Mouse (Mus musculus): ENCODE results near the gene Hist1h2be. TPM values are rescaled to one million over a fixed set of nuclear protein-coding genes. Genes with fewer than 3 reads are reported as not detected.
"Not testable (repeated sequence)": the region's sequence is repeated elsewhere in the genome, so short reads cannot be mapped to it uniquely, and the experiment has no call there.

Gene Hist1h2be
- polyA plus RNA-seq, 1 experiment from 2014 or later: 2.3 TPM

DNA sequence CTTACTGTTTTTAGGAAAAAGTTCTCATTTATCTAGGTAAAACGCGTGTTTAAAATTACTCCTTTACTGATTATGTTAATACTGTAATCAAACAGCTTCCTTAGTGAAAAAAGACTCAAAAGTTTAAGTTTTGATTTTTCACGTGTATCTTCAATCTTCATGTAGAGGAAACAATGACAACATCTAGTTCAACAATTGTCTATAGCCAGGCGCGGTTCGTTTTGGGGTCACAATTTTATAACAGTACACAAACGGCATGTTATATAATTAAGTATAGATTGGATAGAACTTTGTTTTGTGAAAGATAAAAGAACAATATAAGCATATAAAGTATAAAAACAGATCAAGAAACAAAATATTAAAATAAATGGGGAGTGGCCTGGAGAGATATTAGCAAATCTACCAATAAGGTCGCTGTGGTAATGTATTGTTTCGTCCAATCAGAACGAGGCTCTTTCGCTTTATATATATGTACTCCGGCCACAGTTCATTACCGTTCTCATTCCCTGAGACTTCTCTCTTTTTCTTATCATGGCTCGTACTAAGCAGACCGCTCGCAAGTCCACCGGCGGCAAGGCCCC is 45.6 kb downstream of the Hist1h2be start, which contains the start of gene Hist1h3d:
TSS of gene Hist1h3d (plus strand) at position 493 of the 581 bp plus-strand sequence.
- Histone ChIP-seq H3K36me3 (ENCODE audit: control insufficient read depth, insufficient read depth, low read length) (no peaks in the 10 kb centered on the region), H3K9me3 (ENCODE audit: control insufficient read depth, low read length) (no peaks in the 10 kb centered on the region), H3K9ac (ENCODE audit: low read depth, low read length) (peak within 1 kb of the TSS; percentile 71), H3K4me1 (ENCODE audit: control insufficient read depth, insufficient read depth, low read length) (peaks cover 8% of the 10 kb centered on the region; the same call in 1 of the 2 replicates), H3K27me3 (replicated peaks; ENCODE audit: control insufficient read depth, insufficient read depth, low read length) (no peaks in the 10 kb centered on the region), H3K4me3 (ENCODE audit: low read length) (peak within 1 kb of the TSS; percentile 52), H3K4me2 (ENCODE audit: low read depth, low read length) (peak within 1 kb of the TSS; percentile 70), H3K27ac (ENCODE audit: low read length) (peak within 1 kb of the TSS; percentile 81)
- under 1% methylated on average over 18 of the region's 18 CpGs for WGBS
- peak; percentile 61 for ATAC-seq

DNA sequence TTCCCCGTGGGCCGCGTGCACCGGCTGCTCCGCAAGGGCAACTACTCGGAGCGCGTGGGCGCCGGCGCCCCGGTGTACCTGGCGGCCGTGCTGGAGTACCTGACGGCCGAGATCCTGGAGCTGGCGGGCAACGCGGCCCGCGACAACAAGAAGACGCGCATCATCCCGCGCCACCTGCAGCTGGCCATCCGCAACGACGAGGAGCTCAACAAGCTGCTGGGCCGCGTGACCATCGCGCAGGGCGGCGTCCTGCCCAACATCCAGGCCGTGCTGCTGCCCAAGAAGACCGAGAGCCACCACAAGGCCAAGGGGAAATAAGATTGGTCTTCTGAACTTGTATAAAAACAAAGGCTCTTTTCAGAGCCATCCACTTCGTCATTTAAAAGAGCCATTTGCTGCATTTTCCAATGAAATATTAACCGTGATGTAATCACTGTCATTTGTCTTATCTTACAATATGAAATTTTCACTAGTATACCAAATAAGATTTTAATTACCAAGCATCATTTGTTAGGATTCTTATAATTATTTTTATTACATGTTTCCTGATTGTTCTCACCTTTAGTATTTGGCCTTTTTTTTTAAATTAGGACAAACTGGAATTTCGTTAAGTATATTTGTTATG is 46.3 kb downstream of the Hist1h2be start:
- H3K4me2 ChIP-seq (ENCODE audit: low read depth, low read length): peak overlapping the region; percentile 46
- peak overlapping the region; percentile 36 for H3K4me3 ChIP-seq (ENCODE audit: low read length)
- not testable (repeated sequence) for ATAC-seq; H3K36me3 ChIP-seq (ENCODE audit: control insufficient read depth, insufficient read depth, low read length); H3K27me3 ChIP-seq (replicated peaks; ENCODE audit: control insufficient read depth, insufficient read depth, low read length); H3K9me3 ChIP-seq (ENCODE audit: control insufficient read depth, low read length)
- H3K9ac ChIP-seq (ENCODE audit: low read depth, low read length): peak overlapping the region; percentile 60
- H3K4me1 ChIP-seq (ENCODE audit: control insufficient read depth, insufficient read depth, low read length): peaks cover 12% of the 10 kb centered on the region; the same call in 1 of the 2 replicates
- H3K27ac ChIP-seq (ENCODE audit: low read length): peak overlapping the region; percentile 93
- WGBS: 3% methylated on average over 7 of the region's 39 CpGs

DNA sequence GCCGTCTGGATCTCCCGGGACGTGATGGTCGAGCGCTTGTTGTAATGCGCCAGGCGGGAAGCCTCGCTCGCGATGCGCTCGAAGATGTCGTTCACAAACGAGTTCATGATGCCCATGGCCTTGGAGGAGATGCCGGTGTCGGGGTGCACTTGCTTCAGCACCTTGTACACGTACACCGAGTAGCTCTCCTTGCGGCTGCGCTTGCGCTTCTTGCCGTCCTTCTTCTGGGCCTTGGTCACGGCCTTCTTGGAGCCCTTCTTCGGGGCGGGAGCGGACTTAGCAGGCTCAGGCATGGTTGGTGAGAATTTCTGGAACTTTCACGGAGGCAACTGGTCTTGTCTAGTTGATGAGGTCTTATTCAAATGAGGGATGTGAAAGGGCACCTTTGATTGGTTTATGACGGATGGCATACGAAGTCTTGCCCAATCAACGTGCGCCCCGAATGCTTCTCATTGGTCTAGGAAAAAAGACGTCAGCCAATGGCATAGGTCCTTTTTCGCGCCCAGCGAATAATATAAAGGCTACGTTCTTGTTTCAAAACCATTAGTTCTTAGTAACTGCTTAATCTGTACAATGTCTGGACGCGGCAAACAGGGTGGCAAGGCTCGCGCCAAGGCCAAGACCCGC is 46.9 kb downstream of the Hist1h2be start, which contains the start of the genes Hist1h2bf and Hist1h2ad:
TSS of gene Hist1h2bf (minus strand) at position 299 of the 627 bp plus-strand sequence.
TSS of gene Hist1h2ad (plus strand) at position 484 of the 627 bp plus-strand sequence.
- Histone ChIP-seq H3K9ac (ENCODE audit: low read depth, low read length) (peak within 1 kb of the TSS; percentile 70), H3K27ac (ENCODE audit: low read length) (peak within 1 kb of the TSS; percentile 93), H3K4me3 (ENCODE audit: low read length) (peak within 1 kb of the TSS; percentile 51), H3K4me1 (ENCODE audit: control insufficient read depth, insufficient read depth, low read length) (peaks cover 12% of the 10 kb centered on the region; the same call in 1 of the 2 replicates), H3K4me2 (ENCODE audit: low read depth, low read length) (peak within 1 kb of the TSS; percentile 68)
- under 1% methylated on average over 32 of the region's 42 CpGs for WGBS
- not testable (repeated sequence) for H3K9me3 ChIP-seq (ENCODE audit: control insufficient read depth, low read length); H3K36me3 ChIP-seq (ENCODE audit: control insufficient read depth, insufficient read depth, low read length); H3K27me3 ChIP-seq (replicated peaks; ENCODE audit: control insufficient read depth, insufficient read depth, low read length)
- peak; percentile 87 for ATAC-seq

DNA sequence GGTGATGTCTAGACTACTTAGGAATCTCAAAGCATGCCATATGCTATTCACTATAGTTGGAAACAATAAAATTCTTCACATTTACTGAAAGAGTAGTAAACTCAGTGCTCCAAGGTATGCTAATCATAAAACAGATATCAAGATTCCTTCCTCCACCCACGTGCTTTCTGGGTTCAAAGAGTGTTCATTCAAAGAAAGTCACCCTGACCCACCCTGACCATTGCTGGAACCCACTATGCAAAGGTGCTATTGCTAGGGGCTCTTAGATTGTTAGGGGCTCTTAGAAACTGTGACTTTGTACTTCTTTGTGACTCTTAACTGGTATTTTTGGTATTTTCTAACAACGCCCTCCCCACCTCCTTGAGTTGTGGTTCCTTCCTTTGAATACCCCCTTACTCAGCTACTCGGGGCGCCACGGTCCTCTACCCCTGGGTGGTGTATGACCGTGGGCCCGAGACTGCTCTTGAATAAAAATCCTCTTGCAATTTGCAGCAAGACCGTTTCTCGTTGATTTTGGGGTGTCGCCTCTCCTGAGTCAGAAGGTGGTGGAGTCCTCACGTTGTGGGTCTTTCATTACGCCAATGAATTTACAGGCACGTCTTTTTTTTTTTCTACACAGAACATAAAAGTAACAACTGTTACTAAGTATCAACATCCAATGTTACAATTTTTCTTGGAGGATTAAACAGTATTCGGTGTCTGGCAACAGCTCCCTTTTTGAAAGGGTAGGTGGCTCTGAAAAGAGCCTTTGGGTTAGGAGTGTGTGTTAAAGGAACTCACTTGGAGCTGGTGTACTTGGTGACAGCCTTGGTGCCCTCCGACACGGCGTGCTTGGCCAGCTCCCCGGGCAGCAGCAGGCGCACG is 47.7 kb downstream of the Hist1h2be start:
- H3K4me1 ChIP-seq (ENCODE audit: control insufficient read depth, insufficient read depth, low read length): peaks cover 12% of the 10 kb centered on the region; the same call in 1 of the 2 replicates
- H3K4me3 ChIP-seq (ENCODE audit: low read length): peak overlapping the region; percentile 51
- not testable (repeated sequence) for ATAC-seq; H3K36me3 ChIP-seq (ENCODE audit: control insufficient read depth, insufficient read depth, low read length); H3K27me3 ChIP-seq (replicated peaks; ENCODE audit: control insufficient read depth, insufficient read depth, low read length); H3K9me3 ChIP-seq (ENCODE audit: control insufficient read depth, low read length)
- H3K9ac ChIP-seq (ENCODE audit: low read depth, low read length): peak overlapping the region; percentile 70
- 9% methylated on average over 17 of the region's 20 CpGs for WGBS
- H3K4me2 ChIP-seq (ENCODE audit: low read depth, low read length): peak overlapping the region; percentile 68
- H3K27ac ChIP-seq (ENCODE audit: low read length): peak overlapping the region; percentile 93

DNA sequence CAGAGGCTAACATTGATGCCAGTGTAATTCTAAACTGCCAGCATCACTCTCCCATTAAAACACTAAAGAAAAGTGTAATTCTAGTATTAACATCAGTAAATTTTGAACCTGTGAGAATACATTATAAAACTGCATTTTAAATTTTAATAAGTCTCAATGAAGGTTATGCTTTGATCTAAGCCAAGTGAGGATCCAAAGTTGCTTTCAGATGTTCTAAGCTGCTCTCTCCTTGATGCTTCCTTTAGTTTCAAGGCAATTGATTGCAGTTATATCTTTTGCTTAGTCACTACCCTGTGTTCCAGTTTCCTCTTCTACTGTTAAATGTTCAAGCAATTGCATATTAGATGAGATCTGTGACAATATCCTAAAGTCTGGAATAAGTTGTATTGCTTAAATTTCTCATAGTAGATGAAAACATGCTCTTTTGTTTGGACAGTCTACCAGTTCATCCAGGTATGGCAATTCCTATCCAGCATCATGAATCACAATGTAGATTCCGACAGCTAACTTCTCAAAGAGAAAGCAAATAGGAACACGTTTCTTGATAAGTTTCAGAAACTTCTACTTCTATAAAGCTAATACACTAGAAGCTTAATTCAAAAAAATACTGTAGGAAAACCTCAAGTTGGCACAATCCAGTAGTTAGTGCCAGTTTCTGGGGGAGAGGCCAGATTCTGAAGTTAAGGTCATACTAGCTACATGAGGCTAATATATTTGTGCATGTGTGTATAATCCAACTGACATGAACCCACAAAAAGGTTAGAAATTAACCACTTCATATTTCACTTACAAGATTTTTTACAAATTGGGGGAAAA is 48.5 kb downstream of the Hist1h2be start:
- Histone ChIP-seq H3K4me1 (ENCODE audit: control insufficient read depth, insufficient read depth, low read length) (peaks cover 12% of the 10 kb centered on the region; the same call in 1 of the 2 replicates), H3K27ac (ENCODE audit: low read length) (peak overlapping the region; percentile 89), H3K4me3 (ENCODE audit: low read length) (peak overlapping the region; percentile 51), H3K27me3 (replicated peaks; ENCODE audit: control insufficient read depth, insufficient read depth, low read length) (no peaks in the 10 kb centered on the region), H3K9me3 (ENCODE audit: control insufficient read depth, low read length) (no peaks in the 10 kb centered on the region), H3K9ac (ENCODE audit: low read depth, low read length) (peak overlapping the region; percentile 72; the same call in 1 of the 2 replicates), H3K4me2 (ENCODE audit: low read depth, low read length) (peak overlapping the region; percentile 68), H3K36me3 (ENCODE audit: control insufficient read depth, insufficient read depth, low read length) (no peaks in the 10 kb centered on the region)
- no peak for ATAC-seq
- WGBS: 20% methylated on average over 2 of the region's 2 CpGs

DNA sequence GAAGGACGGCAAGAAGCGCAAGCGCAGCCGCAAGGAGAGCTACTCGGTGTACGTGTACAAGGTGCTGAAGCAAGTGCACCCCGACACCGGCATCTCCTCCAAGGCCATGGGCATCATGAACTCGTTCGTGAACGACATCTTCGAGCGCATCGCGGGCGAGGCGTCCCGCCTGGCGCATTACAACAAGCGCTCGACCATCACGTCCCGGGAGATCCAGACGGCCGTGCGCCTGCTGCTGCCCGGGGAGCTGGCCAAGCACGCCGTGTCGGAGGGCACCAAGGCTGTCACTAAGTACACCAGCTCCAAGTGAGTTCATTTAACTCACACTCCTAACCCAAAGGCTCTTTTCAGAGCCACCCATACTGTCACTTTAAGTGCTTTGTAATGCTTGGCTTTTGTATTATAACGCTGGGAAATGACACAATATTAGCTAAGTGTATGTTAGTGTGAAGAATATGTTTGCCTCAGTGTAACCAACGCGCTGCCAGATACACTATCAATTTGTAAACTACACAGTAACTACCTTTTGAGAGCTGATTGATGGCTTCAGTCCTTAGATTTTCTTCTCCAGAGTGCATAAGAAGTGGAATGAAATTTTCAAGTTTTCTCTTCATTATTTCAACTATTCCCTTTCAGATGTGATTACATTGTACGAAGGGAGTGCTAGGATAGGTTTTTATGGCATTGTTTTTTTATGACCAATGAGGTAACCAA is 49.3 kb downstream of the Hist1h2be start:
- not testable (repeated sequence) for H3K27me3 ChIP-seq (replicated peaks; ENCODE audit: control insufficient read depth, insufficient read depth, low read length); H3K9me3 ChIP-seq (ENCODE audit: control insufficient read depth, low read length); H3K36me3 ChIP-seq (ENCODE audit: control insufficient read depth, insufficient read depth, low read length); ATAC-seq; H3K4me1 ChIP-seq (ENCODE audit: control insufficient read depth, insufficient read depth, low read length)
- Histone ChIP-seq H3K4me2 (ENCODE audit: low read depth, low read length) (peak overlapping the region; percentile 68), H3K9ac (ENCODE audit: low read depth, low read length) (peak overlapping the region; percentile 72), H3K4me3 (ENCODE audit: low read length) (peak overlapping the region; percentile 51), H3K27ac (ENCODE audit: low read length) (peak overlapping the region; percentile 92)
- WGBS: under 1% methylated on average over 11 of the region's 34 CpGs

DNA sequence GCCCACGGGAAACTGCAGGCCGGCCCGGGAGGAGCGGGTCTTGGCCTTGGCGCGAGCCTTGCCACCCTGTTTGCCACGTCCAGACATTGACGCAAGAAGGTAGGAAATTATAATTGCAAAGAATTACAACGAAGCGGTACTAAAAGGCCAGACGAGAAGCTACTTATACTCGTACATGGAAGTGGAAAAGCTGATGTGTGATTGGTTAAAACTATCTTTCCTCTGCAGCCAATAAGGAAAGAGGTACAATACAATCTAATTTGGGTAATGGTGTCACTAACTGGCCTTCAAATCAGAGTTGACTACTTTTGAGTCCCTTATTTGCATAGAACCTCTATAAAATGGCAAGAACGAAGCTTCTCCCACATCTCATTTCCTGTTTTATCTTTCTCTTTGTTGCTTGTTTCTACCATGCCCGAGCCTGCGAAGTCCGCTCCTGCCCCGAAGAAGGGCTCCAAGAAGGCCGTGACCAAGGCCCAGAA is 49.9 kb downstream of the Hist1h2be start, which contains the start of the genes Hist1h2ae and Hist1h2bg:
TSS of gene Hist1h2ae (minus strand) at position 199 of the 482 bp plus-strand sequence.
TSS of gene Hist1h2bg (plus strand) at position 375 of the 482 bp plus-strand sequence.
- Histone ChIP-seq H3K36me3 (ENCODE audit: control insufficient read depth, insufficient read depth, low read length) (no peaks in the 10 kb centered on the region), H3K4me2 (ENCODE audit: low read depth, low read length) (peak within 1 kb of the TSS; percentile 68), H3K9ac (ENCODE audit: low read depth, low read length) (peak within 1 kb of the TSS; percentile 72), H3K27ac (ENCODE audit: low read length) (peak within 1 kb of the TSS; percentile 96), H3K4me1 (ENCODE audit: control insufficient read depth, insufficient read depth, low read length) (0 out of 2 replicates have a peak, but pooled peaks cover 4% of the 10 kb centered on the region), H3K9me3 (ENCODE audit: control insufficient read depth, low read length) (no peaks in the 10 kb centered on the region), H3K27me3 (replicated peaks; ENCODE audit: control insufficient read depth, insufficient read depth, low read length) (no peaks in the 10 kb centered on the region), H3K4me3 (ENCODE audit: low read length) (peak within 1 kb of the TSS; percentile 51)
- ATAC-seq: peak; percentile 88
- WGBS: under 1% methylated on average over 18 of the region's 18 CpGs

Measured in intestine, embryonic 16.5 days (tissue).